Mouse (Mus musculus): ENCODE data around the gene Cldn4.

GRCm38 (mm10) chr5:134976577-134977250 lies 30.0 kb upstream of the Cldn4 start:
- TF ChIP-seq CTCF (IDR thresholded peaks at IDR 0.05; ENCODE audit: low read depth, low read length) = no peak
- no peak for TF ChIP-seq POLR2A (IDR thresholded peaks at IDR 0.05; ENCODE audit: insufficient read depth, low read length)
- no peak for TF ChIP-seq EP300 (IDR thresholded peaks at IDR 0.05; ENCODE audit: insufficient read depth, low read depth, low read length)
